ENCODE assay signal across 18 mouse cellular contexts in genomic region chr4:108317656-108318605, GRCm38 (mm10). TPM values are rescaled to one million over a fixed set of nuclear protein-coding genes. Genes with fewer than 3 reads are reported as not detected.
DNase-seq lines count a peak whose midpoint lies in the region; ATAC-seq and TF ChIP-seq lines count a peak whose summit lies in the region.
"Had no signal": no experiment of that assay in that cellular context is flagged by ENCODE, and none has a peak within 500 bp of the region (broad histone marks: within the 10 kb centered on the region; RNA-seq: fewer than 3 reads in every experiment).

No protein-coding gene starts in this region.

- peaks cover 0 to 12% of the 10 kb centered on the region in 2 experiments; a peak in 2 of 4 replicates for H3K4me1 ChIP-seq in MEL (ENCODE audit: control insufficient read depth in 1 of 2, insufficient read depth in 2 of 2, low read length in 2 of 2)
- H3K4me1 ChIP-seq in liver, embryonic 12.5 days: peaks cover 19% of the 10 kb centered on the region; the same call in 1 of the 2 replicates
- no peaks in the 10 kb centered on the region for H3K4me1 ChIP-seq in olfactory bulb, adult 2 months (ENCODE audit: control insufficient read depth, insufficient read depth, low read length)
- H3K4me1 ChIP-seq: hindbrain, embryonic 10.5 days; intestine, embryonic 15.5 days; lung, embryonic 15.5 days had no signal

- 27% methylated on average over 12 of the region's 12 CpGs for WGBS in liver, embryonic 12.5 days (ENCODE audit: insufficient replicate concordance)
- WGBS in olfactory bulb, adult 2 months: 81% methylated on average over 12 of the region's 12 CpGs

- TF ChIP-seq POLR2A in MEL (IDR thresholded peaks at IDR 0.05; ENCODE audit: control insufficient read depth in 1 of 2, insufficient read depth in 1 of 2, low read depth in 1 of 2, low read length in 2 of 2, poor library complexity in 1 of 2): no peak
- no peak for TF ChIP-seq POLR2A in olfactory bulb, adult 2 months (IDR thresholded peaks at IDR 0.05; ENCODE audit: insufficient read depth, low read depth, low read length)

- no peak for TF ChIP-seq CTCF in MEL (IDR thresholded peaks at IDR 0.05 in 2 of 3, conservative IDR thresholded peaks at IDR 0.05 in 1 of 3; ENCODE audit: control insufficient read depth in 1 of 3, insufficient read depth in 1 of 3, low read depth in 2 of 3, low read length in 3 of 3, poor library complexity in 1 of 3, severe bottlenecking in 1 of 3)
- TF ChIP-seq CTCF in olfactory bulb, adult 2 months (IDR thresholded peaks at IDR 0.05; ENCODE audit: insufficient read depth, low read depth, low read length): no peak

- H3K27me3 ChIP-seq in MEL (ENCODE audit: control insufficient read depth in 1 of 2, insufficient read depth in 2 of 2, low read length in 2 of 2): no peaks in the 10 kb centered on the region
- H3K27me3 ChIP-seq in liver, embryonic 12.5 days (replicated peaks): no peaks in the 10 kb centered on the region; the same call in 1 of the 2 replicates
- H3K27me3 ChIP-seq: intestine, embryonic 15.5 days; lung, embryonic 15.5 days; Patski had no signal

- H3K9ac ChIP-seq in MEL (ENCODE audit: control insufficient read depth, low read depth, low read length, poor library complexity, severe bottlenecking): no peak overlapping the region
- H3K9ac ChIP-seq in liver, embryonic 12.5 days: no peak overlapping the region
- H3K9ac ChIP-seq: intestine, embryonic 15.5 days; lung, embryonic 15.5 days had no signal

- H3K4me3 ChIP-seq in MEL (ENCODE audit: control insufficient read depth in 1 of 2, insufficient read depth in 1 of 2, low read depth in 2 of 2, low read length in 2 of 2): no peak overlapping the region
- no peak overlapping the region for H3K4me3 ChIP-seq in liver, embryonic 12.5 days
- H3K4me3 ChIP-seq in olfactory bulb, adult 2 months (ENCODE audit: insufficient read depth, low read depth, low read length): no peak overlapping the region
- H3K4me3 ChIP-seq: heart, adult 2 months; hindbrain, embryonic 10.5 days; intestine, embryonic 15.5 days; lung, embryonic 15.5 days; myocyte had no signal

- TF ChIP-seq RAD21 in MEL (IDR thresholded peaks at IDR 0.05; ENCODE audit: low read depth, low read length): no peak

- no peak overlapping the region for H3K27ac ChIP-seq in MEL (ENCODE audit: control insufficient read depth, low read depth, low read length)
- peak overlapping the region; percentile 63; the same call in 1 of the 2 replicates for H3K27ac ChIP-seq in liver, embryonic 12.5 days
- peak overlapping the region; percentile 54; the same call in 1 of the 2 replicates for H3K27ac ChIP-seq in olfactory bulb, adult 2 months (ENCODE audit: insufficient read depth, low read depth, low read length)
- H3K27ac ChIP-seq: heart, adult 2 months; hindbrain, embryonic 10.5 days; intestine, embryonic 15.5 days; lung, embryonic 15.5 days had no signal

- H3K36me3 ChIP-seq in MEL (ENCODE audit: control insufficient read depth in 1 of 2, insufficient read depth in 2 of 2, low read length in 2 of 2): no peaks in the 10 kb centered on the region; a peak in 1 of 4 replicates
- no peaks in the 10 kb centered on the region for H3K36me3 ChIP-seq in liver, embryonic 12.5 days
- H3K36me3 ChIP-seq: hindbrain, embryonic 10.5 days; intestine, embryonic 15.5 days; lung, embryonic 15.5 days had no signal

- peak; percentile 10; the same call in 1 of the 2 replicates for ATAC-seq in liver, embryonic 12.5 days
- no peak for ATAC-seq in monocyte, adult 5-6 weeks (replicated peaks; ENCODE audit: insufficient number of reproducible peaks, low FRiP score, low TSS enrichment, poor library complexity, severe bottlenecking)
- ATAC-seq: intestine, embryonic 15.5 days; Patski had no signal

- DNase-seq in 416B (ENCODE audit: low read depth) (peak; percentile 66), MEL (ENCODE audit: low read depth, low spot score) (peak; percentile 25)
- no peak for DNase-seq in right cerebral cortex, postnatal 10 days (ENCODE audit: low spot score in 2 of 2)
- no peak for DNase-seq in frontal cortex, postnatal 10 days (ENCODE audit: low spot score in 2 of 2)
- no peak for DNase-seq in embryo, embryonic 10.5 days (ENCODE audit: low spot score)
- DNase-seq: cerebellum, postnatal 10 days; heart, adult 2 months; kidney, postnatal 14 days; layer of hippocampus, postnatal 36 days had no signal

- H3K4me2 ChIP-seq in liver, embryonic 12.5 days: no peak overlapping the region
- H3K4me2 ChIP-seq: intestine, embryonic 15.5 days; lung, embryonic 15.5 days; midbrain, embryonic 11.5 days had no signal

- H3K79me2 ChIP-seq in MEL (ENCODE audit: control insufficient read depth, insufficient read depth, low read length, poor library complexity): no peaks in the 10 kb centered on the region

- TF ChIP-seq EP300 in MEL (IDR thresholded peaks at IDR 0.05; ENCODE audit: low read depth in 1 of 2, low read length in 2 of 2): no peak

- H3K9me3 ChIP-seq in MEL (replicated peaks; ENCODE audit: insufficient read depth, low read length): no peaks in the 10 kb centered on the region
- no peaks in the 10 kb centered on the region for H3K9me3 ChIP-seq in liver, embryonic 12.5 days (replicated peaks)
- H3K9me3 ChIP-seq: hindbrain, embryonic 10.5 days; intestine, embryonic 15.5 days; lung, embryonic 15.5 days had no signal

TF ChIP-seq in MEL, 35 proteins besides CTCF, POLR2A, EP300 and RAD21:
- TF ChIP-seq ZNF384 (IDR thresholded peaks at IDR 0.05; ENCODE audit: low read depth, low read length) (no peak), E2F4 (IDR thresholded peaks at IDR 0.05; ENCODE audit: borderline replicate concordance, low read depth, low read length) (no peak), SIN3A (IDR thresholded peaks at IDR 0.05; ENCODE audit: low read length) (no peak), KAT2A (conservative IDR thresholded peaks at IDR 0.05; ENCODE audit: low read depth, low read length) (no peak), MAZ (IDR thresholded peaks at IDR 0.05; ENCODE audit: low read depth, low read length) (no peak), GATA1 (IDR thresholded peaks at IDR 0.05; ENCODE audit: low read depth, low read length) (no peak), NELFE (IDR thresholded peaks at IDR 0.05; ENCODE audit: low read depth, low read length) (no peak), MYB (IDR thresholded peaks at IDR 0.05; ENCODE audit: low read depth, low read length) (no peak), UBTF (IDR thresholded peaks at IDR 0.05; ENCODE audit: borderline replicate concordance, insufficient read depth, low read depth, low read length) (no peak), BHLHE40 (IDR thresholded peaks at IDR 0.05; ENCODE audit: borderline replicate concordance, low read depth, low read length) (no peak), USF1 (IDR thresholded peaks at IDR 0.05; ENCODE audit: low read depth, low read length) (no peak), TCF12 (IDR thresholded peaks at IDR 0.05; ENCODE audit: low read depth, low read length) (no peak), TAL1 (IDR thresholded peaks at IDR 0.05; ENCODE audit: low read length) (no peak), NRF1 (IDR thresholded peaks at IDR 0.05; ENCODE audit: insufficient read depth, low read depth, low read length, poor library complexity, severe bottlenecking) (no peak), ELF1 (IDR thresholded peaks at IDR 0.05; ENCODE audit: low read depth, low read length) (no peak), SMC3 (IDR thresholded peaks at IDR 0.05; ENCODE audit: low read depth, low read length) (no peak), CHD1 (IDR thresholded peaks at IDR 0.05; ENCODE audit: low read depth, low read length) (no peak), CHD2 (IDR thresholded peaks at IDR 0.05; ENCODE audit: low read length) (no peak)
TF ChIP-seq in MEL: peak in this region for 0.

RNA-seq across cellular contexts. Expression of gene Coa7, which starts 10.0 kb away (rescaled TPM):
- total RNA-seq in MEL (2012; rRNA removed): 19.8 and 23.5 TPM in 2 replicates
- 10 to 100 TPM; 30.5 to 39.1 TPM for polyA plus RNA-seq in MEL (2012; ENCODE audit: insufficient read depth in 1 of 2, insufficient read length in 2 of 2, low read depth in 1 of 2, low replicate concordance in 2 of 2, missing spikeins in 1 of 2)
- polyA plus RNA-seq in liver, embryonic 12.5 days (2016; fragmentation: Nextera tagmentation; extraction: Ambion mirVana): 33.7 and 34.3 TPM in 2 replicates
- not detected in 2 replicates for polyA plus RNA-seq in olfactory bulb, adult 2 months (2012; ENCODE audit: insufficient read depth, insufficient read length, low replicate concordance, missing spikeins)
- 5.1 to 9.4 TPM (median 8.6 TPM) in 3 replicates for total RNA-seq in monocyte, adult 5-6 weeks (2017)

RNA-seq across cellular contexts. Expression of gene Zyg11b, which starts 17.0 kb away (rescaled TPM):
- total RNA-seq in MEL (2012; rRNA removed): 7.7 and 8.4 TPM in 2 replicates
- polyA plus RNA-seq in MEL (2012; ENCODE audit: insufficient read depth in 1 of 2, insufficient read length in 2 of 2, low read depth in 1 of 2, low replicate concordance in 2 of 2, missing spikeins in 1 of 2): 1 to 10 TPM in 1 of 2 experiments, not detected in 1; 9.2 TPM
- 4.0 and 4.5 TPM in 2 replicates for polyA plus RNA-seq in liver, embryonic 12.5 days (2016; fragmentation: Nextera tagmentation; extraction: Ambion mirVana)
- 69.6 and 87.5 TPM in 2 replicates for polyA plus RNA-seq in olfactory bulb, adult 2 months (2012; ENCODE audit: insufficient read depth, insufficient read length, low replicate concordance, missing spikeins)
- total RNA-seq in monocyte, adult 5-6 weeks (2017): 21.1 to 28.9 TPM (median 23.0 TPM) in 3 replicates

Comparison
In these comparisons a context has a peak if more than half of its experiments do, and no peak if none do; other contexts are left out.
1. DNase-seq: peak in 416B (single experiment) and MEL (single experiment); none in right cerebral cortex, postnatal 10 days (0 of 2), frontal cortex, postnatal 10 days (0 of 2) and embryo, embryonic 10.5 days (single experiment).
2. RNA of gene Coa7, which starts 10.0 kb away (polyA plus RNA-seq): 30.5 to 39.1 TPM in MEL and 33.7 to 34.3 TPM in liver, embryonic 12.5 days; not detected in olfactory bulb, adult 2 months; every median in the first group is over 10 times any median in the second.